Mouse (Mus musculus) urinary bladder, postnatal 0 days (tissue): ENCODE results near the gene Tfec. TPM values are rescaled to one million over a fixed set of nuclear protein-coding genes. Genes with fewer than 3 reads are reported as not detected.

ENCODE experiments used
- polyA plus RNA-seq: library from polyadenylated mRNA; unstranded; fragments of >200 nt; fragmentation: Nextera tagmentation; extraction: Ambion mirVana; gene quantifications from 2 replicates; pipeline ENCODE4 v1.2.1, GENCODE M21; 2015

The Tfec gene
- 0.79 and 2.3 TPM in 2 replicates for polyA plus RNA-seq

GRCm38 (mm10) chr6:16898251-16898862 is at the start of gene Tfec:
Gene Tfec (minus strand): TSS chr6:16898441.

Other genes with a start within 250 kb of the Tfec start
- gene Tes, start 166.7 kb upstream of the Tfec start, polyA plus RNA-seq = 59.6 and 65.6 TPM in 2 replicates